Mouse (Mus musculus) C2C12 (cell line): ENCODE data around the gene Lpp. TPM values are rescaled to one million over a fixed set of nuclear protein-coding genes. Genes with fewer than 3 reads are reported as not detected.

ENCODE experiments used
- H3K27me3 ChIP-seq: one replicate; pipeline ENCODE4 v1.6.1; 2011; ENCODE audit not compliant: control insufficient read depth, insufficient read depth, insufficient read length
- H3K36me3 ChIP-seq: one replicate; pipeline ENCODE4 v1.6.1; 2011; ENCODE audit not compliant: control insufficient read depth, insufficient read depth
- H3K4me3 ChIP-seq: one replicate; pipeline ENCODE4 v1.5.1; 2011; ENCODE audit warnings: mild to moderate bottlenecking, control low read depth; ENCODE audit not compliant: poor library complexity, insufficient read depth, severe bottlenecking
- H3K79me2 ChIP-seq: one replicate; pipeline ENCODE4 v1.6.1; 2011; ENCODE audit not compliant: control insufficient read depth, insufficient read depth
- H3K79me3 ChIP-seq: one replicate; pipeline ENCODE4 v1.6.1; 2011; ENCODE audit warnings: low read depth, control low read depth
- H3ac ChIP-seq: one replicate; pipeline ENCODE3; 2011; ENCODE audit warnings: low read depth; ENCODE audit not compliant: control insufficient read depth, insufficient read length
- CEBPB ChIP-seq: IDR thresholded peaks from one replicate; pipeline ENCODE4 v1.6.1; 2011; ENCODE audit warnings: low read depth, mild to moderate bottlenecking, control low read depth, moderate library complexity
- CTCF ChIP-seq: IDR thresholded peaks from one replicate; pipeline ENCODE4 v1.5.1; 2011; ENCODE audit not compliant: control insufficient read depth, insufficient read depth, insufficient read length
- FOSL1 ChIP-seq: IDR thresholded peaks from one replicate; pipeline ENCODE4 v1.8.0; 2011; ENCODE audit warnings: mild to moderate bottlenecking, low read length; ENCODE audit not compliant: poor library complexity, insufficient read depth, severe bottlenecking
- MAX ChIP-seq: IDR thresholded peaks from one replicate; pipeline ENCODE4 v1.6.1; 2011; ENCODE audit warnings: mild to moderate bottlenecking, control low read depth
- MYOD1 ChIP-seq: IDR thresholded peaks from one replicate; pipeline ENCODE4 v1.6.1; 2011; ENCODE audit warnings: low read depth; ENCODE audit not compliant: control insufficient read depth, insufficient read length
- MYOG ChIP-seq: IDR thresholded peaks from one replicate; pipeline ENCODE4 v1.6.1; 2011; ENCODE audit not compliant: control insufficient read depth, insufficient read length; ENCODE audit errors: extremely low read depth
- USF1 ChIP-seq: IDR thresholded peaks from one replicate; pipeline ENCODE4 v1.6.1; 2011; ENCODE audit warnings: low read depth, mild to moderate bottlenecking, control low read depth, moderate library complexity
- polyA plus RNA-seq: library from polyadenylated mRNA; unstranded; fragments of >200 nt; fragmentation: generic; extraction: Trizol; gene quantifications from one replicate; pipeline ENCODE4 v1.2.1, GENCODE M21; 2012; ENCODE audit warnings: missing spikeins

The Lpp gene
- polyA plus RNA-seq, 1 experiment = 9.6 TPM

GRCm38 (mm10) chr16:24423751-24424150, 30.4 kb downstream of the Lpp start:
- Histone ChIP-seq H3K79me2 (peaks cover 88% of the 10 kb centered on the region), H3K27me3 (no peaks in the 10 kb centered on the region), H3K36me3 (no peaks in the 10 kb centered on the region), H3K79me3 (peaks cover 19% of the 10 kb centered on the region), H3ac (no peak overlapping the region), H3K4me3 (no peak overlapping the region)
- TF ChIP-seq FOSL1 (no peak), MAX (no peak), CEBPB (no peak), USF1 (no peak), CTCF (no peak), MYOD1 (no peak), MYOG (no peak)

DNA sequence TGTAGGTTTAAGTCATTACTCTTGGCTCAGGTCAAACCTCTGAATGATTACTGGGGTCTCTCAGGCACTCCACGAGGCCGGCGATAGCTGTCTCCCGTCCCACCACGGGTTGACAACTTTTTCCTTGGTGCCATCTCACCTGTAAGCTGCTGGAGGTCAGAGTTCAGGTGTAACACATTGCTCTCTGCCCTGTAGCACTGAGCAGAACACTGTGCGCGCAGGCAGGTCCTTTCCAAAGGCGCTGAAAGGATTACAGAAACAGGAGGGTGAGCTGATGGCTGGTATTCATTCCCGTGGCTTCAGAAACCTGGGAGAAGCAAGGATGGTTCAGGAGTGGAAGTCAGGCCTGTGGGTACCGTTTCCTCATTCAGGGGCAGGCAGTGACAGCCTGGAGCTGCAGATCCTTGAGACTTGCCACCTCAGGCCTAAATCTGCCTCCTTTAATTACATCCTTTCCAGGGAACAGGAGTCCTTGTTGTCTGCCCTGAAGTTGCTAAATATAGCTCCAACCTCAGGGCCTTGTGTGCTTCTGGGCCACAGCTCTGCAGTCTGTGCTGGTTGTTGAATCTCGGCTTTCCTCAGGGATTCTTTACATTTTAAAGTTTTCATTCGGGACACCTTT, 31.2 kb downstream of the Lpp start:
- H3K36me3 ChIP-seq = no peaks in the 10 kb centered on the region
- no peak for TF ChIP-seq MYOD1
- no peak for TF ChIP-seq CTCF
- TF ChIP-seq MAX = no peak
- no peak for TF ChIP-seq FOSL1
- no peak for TF ChIP-seq MYOG
- TF ChIP-seq USF1 = no peak
- no peak for TF ChIP-seq CEBPB

DNA sequence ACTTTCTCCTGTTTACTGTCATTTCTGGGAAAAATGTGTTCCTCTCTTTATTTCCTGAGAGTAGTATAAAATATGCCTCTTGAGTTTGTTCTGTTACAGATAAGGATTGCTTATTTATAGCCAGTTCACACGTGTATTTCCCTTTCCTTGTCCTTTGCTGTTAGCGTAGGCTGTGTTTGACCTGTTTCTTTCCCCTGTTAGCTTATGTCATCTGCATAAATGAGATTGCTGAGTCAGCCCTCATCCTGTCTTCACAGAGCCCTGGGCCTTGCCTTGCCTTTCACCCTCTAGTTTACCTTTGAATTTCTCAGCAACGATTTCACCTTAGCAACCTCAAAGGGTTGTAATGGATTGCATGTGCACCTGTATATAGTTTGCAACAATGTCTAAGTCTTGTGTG, 32.5 kb downstream of the Lpp start:
- no peak overlapping the region for H3K4me3 ChIP-seq
- no peak overlapping the region for H3ac ChIP-seq
- TF ChIP-seq MYOD1 (no peak), MYOG (no peak), MAX (no peak), FOSL1 (no peak), USF1 (no peak), CTCF (no peak), CEBPB (no peak)
- no peaks in the 10 kb centered on the region for H3K36me3 ChIP-seq
- H3K79me3 ChIP-seq = peaks cover 37% of the 10 kb centered on the region
- peaks cover 94% of the 10 kb centered on the region for H3K79me2 ChIP-seq
- no peaks in the 10 kb centered on the region for H3K27me3 ChIP-seq

More for the DNA sequence above, 31.2 kb downstream of the Lpp start:
- H3K4me3 ChIP-seq = no peak overlapping the region
- H3K27me3 ChIP-seq = no peaks in the 10 kb centered on the region
- no peak overlapping the region for H3ac ChIP-seq
- peaks cover 26% of the 10 kb centered on the region for H3K79me3 ChIP-seq
- H3K79me2 ChIP-seq = peaks cover 93% of the 10 kb centered on the region

- Histone ChIP-seq H3K36me3 (no peaks in the 10 kb centered on the region), H3K4me3 (no peak overlapping the region), H3ac (no peak overlapping the region), H3K79me2 (peaks cover 94% of the 10 kb centered on the region), H3K79me3 (peaks cover 39% of the 10 kb centered on the region), H3K27me3 (no peaks in the 10 kb centered on the region)
- no peak for TF ChIP-seq CTCF
- TF ChIP-seq USF1 = no peak
- TF ChIP-seq CEBPB = peak; percentile 85
Observed at GRCm38 (mm10) chr16:24427606-24428005, 34.3 kb downstream of the Lpp start.

GRCm38 (mm10) chr16:24428055-24428454, 34.7 kb downstream of the Lpp start:
- Histone ChIP-seq H3K79me3 (peaks cover 41% of the 10 kb centered on the region), H3K79me2 (peaks cover 94% of the 10 kb centered on the region), H3ac (no peak overlapping the region), H3K27me3 (no peaks in the 10 kb centered on the region), H3K4me3 (no peak overlapping the region), H3K36me3 (no peaks in the 10 kb centered on the region)
- TF ChIP-seq MYOD1 = peak; percentile 62
- TF ChIP-seq MAX = no peak

DNA sequence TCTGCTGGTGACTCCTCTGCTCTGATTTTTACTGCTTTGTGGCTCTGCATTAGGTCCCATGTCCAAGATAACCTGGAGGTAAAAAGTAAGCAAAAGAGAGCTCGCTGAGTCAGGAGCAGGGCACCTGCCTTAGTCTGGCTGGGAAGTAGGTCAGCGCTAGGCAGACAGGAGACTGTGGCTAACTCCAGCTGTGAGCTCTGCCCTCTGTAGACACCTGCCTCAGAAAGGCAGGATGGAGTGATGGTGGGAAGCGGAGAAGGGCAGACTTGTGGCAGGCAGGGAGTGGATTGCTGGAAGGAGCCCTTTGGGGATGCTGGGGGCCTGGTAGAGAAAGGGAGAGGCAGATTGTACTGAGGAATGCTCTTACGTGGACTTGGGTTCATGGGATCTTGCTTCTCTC, 35.4 kb downstream of the Lpp start:
- Histone ChIP-seq H3K79me3 (peaks cover 45% of the 10 kb centered on the region), H3K4me3 (no peak overlapping the region), H3ac (no peak overlapping the region), H3K36me3 (no peaks in the 10 kb centered on the region), H3K27me3 (no peaks in the 10 kb centered on the region), H3K79me2 (peaks cover 94% of the 10 kb centered on the region)
- no peak for TF ChIP-seq USF1
- TF ChIP-seq CEBPB = no peak
- no peak for TF ChIP-seq FOSL1
